Mouse (Mus musculus) right cerebral cortex, postnatal 14 days (tissue): ENCODE results near the gene Zbtb49.
A peak's percentile ranks its signal among the peaks of the same experiment; 100 is the strongest.

ENCODE experiments used
- DNase-seq: peaks from one replicate; pipeline ENCODE4 v3.0.0; 2022

Gene Zbtb49

DNA sequence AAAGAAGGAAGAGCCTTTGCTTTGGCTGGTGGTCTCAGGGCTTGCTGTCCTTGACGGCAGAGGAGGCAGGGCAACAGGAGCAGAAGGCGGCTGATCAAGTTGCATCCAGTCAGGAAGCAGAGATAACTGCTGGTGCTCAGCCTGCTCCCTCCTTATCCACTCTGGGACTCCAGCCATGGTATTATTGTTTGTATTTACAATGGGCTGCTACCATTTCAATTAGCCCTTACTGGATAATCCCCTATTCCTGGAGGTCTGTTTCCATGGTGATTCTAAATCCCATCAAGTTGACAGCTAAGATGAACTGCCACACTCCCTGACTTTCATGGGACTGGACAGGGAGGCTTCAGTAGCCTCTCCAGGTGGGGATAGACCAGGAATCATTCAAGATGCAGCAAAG, 25.3 kb downstream of the Zbtb49 start:
- DNase-seq = no peak

DNA sequence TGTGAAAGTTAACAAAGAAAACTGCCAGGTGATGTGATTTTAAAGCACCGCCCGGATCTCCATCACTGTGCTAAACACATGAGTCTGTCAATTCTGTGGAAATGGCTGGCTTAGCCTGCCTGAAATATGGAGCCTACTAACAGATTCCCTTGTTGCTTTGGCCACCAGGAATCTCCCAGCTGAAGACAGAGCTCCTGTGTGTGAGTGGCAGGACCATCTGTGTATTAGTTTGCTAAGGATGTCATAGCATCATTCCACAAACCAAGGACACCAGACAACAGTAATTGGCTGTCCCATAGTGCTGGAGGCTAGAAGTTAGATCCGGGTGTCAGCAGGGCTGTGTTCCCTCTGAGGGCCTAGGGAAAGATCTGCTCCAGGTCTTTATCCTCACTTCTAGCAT, 29.4 kb downstream of the Zbtb49 start:
- DNase-seq = no peak

DNA sequence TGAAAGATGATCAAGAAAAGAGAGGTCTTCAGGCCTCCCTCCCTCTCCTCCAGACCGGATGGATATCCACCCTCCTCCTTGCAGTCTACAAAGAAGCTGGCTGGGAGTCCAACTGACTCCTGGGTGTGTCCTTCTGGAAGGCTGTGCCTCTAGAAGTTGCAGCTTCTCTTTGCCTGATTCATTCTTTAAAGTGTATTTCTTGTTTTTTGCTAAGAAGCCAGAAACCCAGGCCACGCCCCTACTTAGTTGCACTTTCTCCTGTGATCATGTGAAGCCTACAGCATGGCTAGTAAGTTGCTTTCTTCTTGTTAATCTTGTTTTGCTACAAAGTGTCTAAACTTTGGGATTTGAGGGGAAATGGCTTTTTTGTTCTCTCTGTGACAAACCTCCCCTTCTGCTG, 33.3 kb downstream of the Zbtb49 start:
- no peak for DNase-seq

DNA sequence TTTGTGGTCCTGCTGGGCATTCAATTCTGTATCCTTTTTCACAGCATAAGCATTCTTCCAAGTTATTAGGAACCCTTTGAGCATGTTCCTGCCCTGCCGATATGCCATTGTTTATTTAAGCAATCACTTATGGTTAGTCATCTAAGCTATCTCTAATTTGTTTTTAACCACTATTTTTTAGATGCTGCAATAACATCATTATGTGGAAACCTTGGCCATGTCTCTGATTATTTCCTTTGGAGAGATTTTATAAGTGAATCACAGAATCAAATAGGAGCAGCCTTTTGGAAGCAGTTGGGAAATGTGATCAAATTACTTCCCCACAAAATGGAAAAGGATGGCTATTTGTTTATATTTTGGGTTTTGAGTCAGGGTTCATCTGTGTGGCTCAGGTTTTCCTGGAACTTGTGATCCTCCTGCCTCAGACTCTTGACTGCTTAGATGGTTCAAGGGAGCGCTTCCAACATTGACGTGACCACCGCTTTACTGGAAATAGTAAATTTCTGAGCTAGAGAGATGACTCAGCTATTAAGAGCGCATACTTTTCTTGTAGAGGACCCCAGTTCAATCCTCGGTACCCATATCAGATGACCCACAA, 35.5 kb downstream of the Zbtb49 start:
- DNase-seq = no peak

DNA sequence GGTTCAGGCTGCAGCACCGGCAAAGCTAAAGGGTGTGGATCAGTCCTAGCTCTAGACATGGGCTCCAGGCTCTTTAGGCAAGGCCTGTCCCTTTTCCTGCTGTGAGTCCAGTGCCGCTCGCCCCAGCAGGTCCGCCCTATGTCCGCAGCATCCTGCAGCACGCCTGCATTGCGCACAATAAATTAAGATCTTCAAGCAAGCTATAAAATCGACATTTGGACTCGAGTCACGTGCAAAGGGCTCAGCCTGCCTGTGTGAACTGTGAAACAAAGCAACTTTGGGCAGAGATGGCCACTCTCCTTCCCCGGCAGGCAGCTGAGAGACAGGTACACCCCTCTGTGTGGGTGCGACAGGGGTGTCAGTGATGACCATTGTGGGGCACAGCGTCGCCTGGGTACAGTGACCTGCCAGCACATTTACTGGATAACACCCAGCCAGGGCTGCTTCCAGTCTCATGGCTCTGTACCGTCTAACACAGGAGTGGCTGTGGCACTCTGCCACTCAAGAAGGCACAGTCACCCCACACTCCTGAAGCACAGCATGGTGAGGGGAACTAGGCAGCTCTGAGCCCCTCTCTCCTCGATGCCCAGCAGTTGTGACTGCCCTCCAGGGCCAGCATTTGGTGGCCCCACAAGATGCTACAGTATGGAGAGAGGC, 45.9 kb downstream of the Zbtb49 start:
- no peak for DNase-seq

DNA sequence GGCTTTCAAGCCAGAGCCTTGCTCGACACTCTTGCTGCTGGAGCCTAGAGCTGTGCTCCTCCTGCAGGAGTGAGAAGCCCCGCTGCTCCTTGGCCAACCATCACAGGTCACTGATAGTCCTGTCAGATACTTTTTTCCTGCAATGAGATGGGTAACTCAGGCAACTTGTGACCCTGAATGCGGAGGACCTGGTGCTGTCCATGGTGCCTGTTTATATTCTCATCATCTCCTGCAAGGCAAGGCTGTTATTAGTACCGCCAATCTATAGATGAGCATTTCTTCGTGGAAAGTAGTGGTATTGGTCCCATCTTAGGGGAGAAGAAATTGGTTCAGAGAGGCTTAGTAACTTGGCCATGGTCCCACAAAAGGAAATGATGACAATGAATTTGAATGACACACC, 46.5 kb downstream of the Zbtb49 start:
- no peak for DNase-seq

DNA sequence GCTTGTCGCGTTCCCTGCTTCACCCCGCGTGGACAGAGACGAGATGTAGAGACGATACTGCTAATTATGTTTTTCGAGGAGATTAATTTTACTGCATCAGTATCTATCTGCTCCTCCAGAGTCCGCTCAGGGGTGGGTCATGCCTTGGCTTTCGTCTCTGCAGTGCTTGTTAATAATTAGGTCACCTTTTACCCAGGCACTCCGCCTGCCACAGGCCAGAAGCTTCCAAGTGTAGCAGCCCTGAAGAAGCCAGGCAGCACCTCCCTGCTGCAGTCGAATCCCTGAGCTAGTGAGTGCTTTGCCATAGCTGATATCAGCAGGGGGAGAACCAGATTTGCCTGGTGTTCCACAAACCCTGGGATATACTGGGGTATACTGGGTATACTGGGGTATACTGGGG, 51.8 kb downstream of the Zbtb49 start:
- no peak for DNase-seq

DNA sequence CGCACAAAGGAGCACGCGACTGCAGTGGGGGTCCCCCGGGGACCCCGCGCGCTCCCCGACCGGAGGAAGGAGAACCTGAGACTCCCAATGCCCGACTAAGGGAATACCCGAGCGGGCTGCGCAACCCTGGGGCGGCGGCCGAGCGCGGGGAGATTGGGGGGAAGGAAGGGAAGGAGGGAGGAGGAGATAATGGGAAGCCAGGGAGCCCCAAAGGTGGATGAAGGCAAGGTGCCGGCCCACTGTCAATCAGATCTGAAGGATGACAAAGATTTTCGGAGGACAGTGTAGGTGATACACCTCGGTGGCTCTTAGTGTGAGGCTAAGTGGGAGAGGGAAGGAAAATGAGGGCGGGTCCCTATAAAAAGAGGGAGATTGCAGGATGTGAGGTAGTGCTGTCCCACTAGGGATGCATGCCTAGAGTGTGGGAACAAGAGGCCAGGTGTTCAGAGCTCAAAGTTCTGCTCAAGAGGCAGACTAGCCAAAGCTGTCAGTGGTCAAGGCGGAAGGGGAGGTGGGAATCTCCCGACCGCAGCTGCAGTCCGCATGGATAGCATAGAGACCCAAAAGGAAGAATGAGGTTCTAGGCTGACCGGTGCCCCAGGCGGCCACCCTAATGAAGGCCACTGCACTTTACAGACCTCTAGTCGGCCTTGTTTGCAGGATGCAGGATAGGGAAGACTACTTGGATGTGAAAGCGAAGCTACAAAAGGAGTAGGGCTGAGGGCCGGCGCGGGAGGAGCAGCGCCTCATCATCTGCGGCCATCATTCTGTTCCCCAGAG, 60.4 kb downstream of the Zbtb49 start, which contains the start of gene Nsg1:
Nsg1 (minus strand) TSS at position 274 of the 780 bp plus-strand sequence.
- DNase-seq = no peak

DNA sequence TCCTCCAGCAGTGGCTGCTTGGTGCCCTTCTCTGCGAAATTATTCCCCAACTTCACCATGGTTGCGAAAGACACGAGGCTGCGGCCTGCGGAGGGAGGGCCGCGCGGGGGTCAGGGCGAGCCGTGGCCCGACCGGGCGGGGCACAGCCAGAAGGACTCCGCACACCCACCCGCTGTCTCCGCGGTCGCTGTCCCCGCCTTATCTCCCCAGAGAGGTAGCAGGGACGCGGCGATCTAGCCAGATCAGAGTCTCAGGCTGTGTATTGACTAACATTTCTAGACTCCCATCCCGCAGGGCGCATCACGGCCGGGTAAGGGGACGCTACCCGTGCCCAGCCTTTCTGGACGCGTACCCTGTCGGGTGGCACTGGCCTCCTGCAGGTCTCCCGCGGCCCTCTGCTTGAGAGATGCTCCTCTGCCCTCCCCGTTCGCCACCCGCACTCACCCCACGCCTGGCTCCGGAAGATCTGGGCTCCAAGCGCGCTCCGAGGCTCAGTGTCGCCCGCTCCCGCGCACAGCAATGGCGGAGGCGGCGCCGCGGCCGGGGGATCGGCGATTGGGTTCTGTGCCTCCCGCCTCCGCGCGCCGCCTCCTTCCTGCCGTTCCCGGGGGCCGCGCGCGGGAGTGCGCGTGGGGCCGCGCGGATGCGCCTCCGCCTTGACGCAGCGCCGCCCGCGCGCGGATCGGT, 61.2 kb downstream of the Zbtb49 start:
- peak; percentile 81 for DNase-seq

DNA sequence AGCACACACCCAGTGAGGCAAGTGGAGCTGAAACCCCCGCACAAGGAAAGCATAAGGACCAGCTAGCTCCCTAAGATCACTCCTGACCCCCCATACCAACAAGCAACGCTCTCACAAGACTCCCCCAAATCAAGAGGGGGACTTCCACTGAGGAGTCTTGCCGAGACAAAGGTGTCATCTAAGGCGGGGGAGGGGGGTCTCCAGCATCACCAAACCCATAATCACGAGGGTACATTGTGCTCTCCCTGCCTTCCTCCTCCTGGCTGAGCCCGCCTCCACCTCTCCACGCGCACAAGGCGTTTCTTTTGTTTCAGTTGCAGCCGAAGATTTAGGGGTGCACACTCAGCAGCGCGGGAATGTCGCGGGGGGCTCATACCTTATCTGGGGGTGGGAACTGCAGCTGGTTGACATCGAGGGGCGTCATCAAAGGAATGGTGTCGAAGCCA, 61.7 kb downstream of the Zbtb49 start:
- peak; percentile 49 for DNase-seq

DNA sequence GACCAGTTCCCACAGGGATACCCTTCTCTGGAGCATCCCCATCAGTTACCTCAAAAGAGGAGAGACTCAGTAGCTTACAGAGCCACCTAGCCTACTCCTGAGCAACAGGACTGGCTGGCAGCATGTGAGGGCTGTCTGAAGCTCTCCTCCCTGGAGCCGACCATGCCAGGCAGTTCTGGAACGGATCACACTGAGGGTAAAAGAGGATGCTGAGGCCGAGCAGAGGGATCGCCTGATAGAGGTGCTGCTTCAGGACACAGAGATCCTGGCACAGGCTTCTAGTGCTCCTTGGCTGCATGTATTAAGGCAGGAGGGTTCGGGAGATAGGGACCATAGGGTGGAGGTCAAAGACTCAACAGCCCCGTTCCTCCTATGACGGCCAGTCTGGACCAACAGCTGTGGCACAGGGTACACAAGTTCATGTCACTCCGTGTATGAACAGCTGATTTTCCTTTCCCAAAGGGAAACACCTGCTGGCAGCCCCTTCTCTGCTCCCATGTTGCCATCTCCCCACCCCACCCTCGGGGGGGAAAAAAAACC, 62.7 kb downstream of the Zbtb49 start:
- DNase-seq = no peak

DNA sequence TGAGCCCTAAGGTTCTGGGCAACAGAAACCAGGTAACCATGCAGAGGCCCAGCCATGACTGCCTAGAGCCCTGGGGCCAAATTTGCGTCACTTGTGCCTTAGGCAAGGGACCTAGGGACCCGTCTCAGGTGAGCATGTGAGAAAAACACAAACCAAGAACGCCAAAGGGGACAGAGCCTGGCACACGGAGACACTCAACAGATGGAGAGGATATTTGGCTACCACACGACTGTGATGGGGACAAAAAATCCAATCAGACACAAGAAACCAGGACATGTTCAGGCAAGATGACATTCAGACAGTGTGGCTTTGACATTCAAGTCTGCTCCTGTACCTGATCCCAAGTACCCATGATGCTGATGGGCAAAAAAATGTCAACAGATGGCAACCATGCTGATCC, 66.6 kb downstream of the Zbtb49 start:
- DNase-seq = no peak

DNA sequence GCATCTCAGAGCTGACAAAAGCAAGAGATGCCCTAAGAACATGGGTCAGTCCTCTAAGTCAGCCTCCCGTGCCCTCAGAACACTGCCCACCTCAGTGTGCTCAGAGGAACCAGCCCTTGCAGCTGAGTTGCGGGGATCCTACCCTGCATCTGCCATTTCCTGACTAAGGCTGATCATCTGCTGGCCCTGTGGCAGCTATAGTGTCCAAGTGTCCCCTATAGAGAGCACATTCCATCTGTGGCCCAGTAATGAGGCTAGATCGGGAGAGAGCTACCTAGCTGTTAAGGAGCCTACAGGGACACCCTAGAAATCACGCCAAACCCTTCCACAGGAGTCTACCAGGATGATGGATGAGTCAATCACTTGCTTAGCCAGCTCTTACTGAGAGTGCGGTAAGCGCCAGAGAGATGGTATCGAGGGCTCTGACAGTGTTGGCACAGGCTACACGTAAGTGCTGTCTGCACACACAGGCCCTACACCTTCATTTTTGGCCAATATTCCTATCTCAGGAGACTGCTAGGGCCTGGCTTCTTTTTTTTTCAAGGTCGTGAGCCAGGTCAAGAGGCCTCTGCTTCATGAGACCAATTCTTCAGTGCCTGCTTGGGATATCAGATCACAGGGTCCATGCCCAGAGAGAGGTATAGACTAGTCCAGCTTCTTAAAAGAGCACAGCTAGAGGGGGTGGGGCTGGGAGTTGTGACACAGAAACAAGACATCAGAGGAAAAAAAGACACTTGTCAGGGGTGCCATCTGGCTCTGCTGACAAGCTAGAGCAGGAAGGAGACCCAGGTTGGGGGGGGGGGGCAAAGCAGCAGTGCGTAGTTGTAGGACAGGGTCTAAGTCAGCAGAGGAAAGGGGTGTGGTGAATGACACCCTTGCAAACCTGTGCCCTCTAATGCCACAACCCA, 67.8 kb downstream of the Zbtb49 start:
- no peak for DNase-seq

DNA sequence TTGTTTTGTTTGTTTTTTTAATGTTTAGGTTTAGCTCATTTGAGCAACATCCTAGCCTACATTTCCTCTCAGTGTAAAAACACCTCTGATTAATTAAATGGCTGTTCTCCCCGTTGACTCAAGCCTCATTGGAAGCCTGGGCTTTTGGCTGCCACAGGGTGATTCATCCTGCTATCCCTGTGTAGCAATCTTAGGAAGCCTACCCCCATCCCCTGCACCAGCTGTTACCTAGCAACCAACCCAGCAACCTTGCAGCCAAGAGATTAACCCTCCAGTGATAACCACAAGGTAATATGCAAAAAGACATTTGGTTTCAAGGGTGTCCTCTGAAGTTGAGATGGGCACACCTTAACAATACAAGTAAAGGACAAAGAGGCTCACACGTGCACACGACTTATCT, 69.0 kb downstream of the Zbtb49 start:
- DNase-seq = no peak

DNA sequence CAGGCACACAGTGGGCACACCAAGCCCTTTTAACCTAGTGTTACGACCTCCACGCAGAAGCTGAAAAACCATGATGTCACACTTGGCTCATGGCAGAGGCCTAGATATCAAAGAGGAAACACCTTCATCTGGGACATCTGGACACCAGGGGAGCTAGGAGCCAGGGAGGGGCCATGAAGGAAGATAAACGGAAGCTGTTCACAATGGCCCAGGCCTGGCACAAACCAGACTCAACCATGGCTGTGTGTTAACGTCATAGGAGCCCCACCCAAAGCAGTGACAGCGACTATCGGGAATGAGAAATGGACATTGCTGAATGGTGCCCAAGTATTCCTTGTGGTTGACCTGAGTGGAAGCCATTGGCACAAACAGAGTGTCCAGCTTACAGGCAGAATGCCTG, 73.7 kb downstream of the Zbtb49 start:
- no peak for DNase-seq

DNA sequence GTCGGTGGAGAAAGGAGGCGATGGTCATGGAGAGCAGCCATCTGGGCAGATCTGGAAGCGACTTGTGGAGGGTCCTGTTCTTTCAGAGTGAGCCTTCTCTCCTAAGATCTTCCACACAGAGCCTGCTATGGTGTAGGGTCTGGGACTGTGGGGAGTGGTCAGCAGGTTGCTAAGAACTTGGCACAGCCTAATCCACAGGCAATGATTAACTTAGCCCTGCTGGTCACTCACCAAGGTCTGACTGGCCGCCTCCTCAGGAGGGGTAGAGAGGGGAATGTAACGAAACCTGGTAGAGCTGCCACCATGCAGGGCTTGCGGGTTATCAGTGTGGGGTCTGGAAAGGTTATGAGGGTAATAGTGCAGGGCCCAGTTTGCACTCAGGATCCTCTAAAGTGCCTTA, 79.4 kb downstream of the Zbtb49 start:
- no peak for DNase-seq
